Mouse (Mus musculus) WW6 (cell line): Measurements from ENCODE around the gene Slc26a11.
A peak's percentile ranks its signal among the peaks of the same experiment; 100 is the strongest.

Experiments
- DNase-seq: peaks from one replicate; pipeline ENCODE4 v3.0.0-alpha.2; 2013; ENCODE audit warnings: low read depth, low spot score

Slc26a11 gene

GRCm38 (mm10) chr11:119355443-119356385, at the start of gene Slc26a11, which contains the start of gene Sgsh:
Slc26a11 (plus strand) TSS chr11:119355557.
Sgsh (minus strand) TSS chr11:119355536.
- no peak for DNase-seq

GRCm38 (mm10) chr11:119306762-119307657, 48.3 kb upstream of the Slc26a11 start:
- DNase-seq, result no peak

GRCm38 (mm10) chr11:119307658-119307867, 47.8 kb upstream of the Slc26a11 start, which contains the start of gene Card14:
Card14 (plus strand) TSS chr11:119307768.
- no peak for DNase-seq

- no peak for DNase-seq
Measured at GRCm38 (mm10) chr11:119307916-119308315, 47.4 kb upstream of the Slc26a11 start.

- DNase-seq, result no peak
Measured at GRCm38 (mm10) chr11:119310621-119311020, 44.7 kb upstream of the Slc26a11 start.

- DNase-seq, result no peak
Measured at GRCm38 (mm10) chr11:119314252-119314936, 41.0 kb upstream of the Slc26a11 start.

GRCm38 (mm10) chr11:119316720-119317119, 38.6 kb upstream of the Slc26a11 start:
- no peak for DNase-seq

- no peak for DNase-seq
Measured at GRCm38 (mm10) chr11:119322521-119322920, 32.8 kb upstream of the Slc26a11 start.

GRCm38 (mm10) chr11:119325068-119325467, 30.3 kb upstream of the Slc26a11 start:
- no peak for DNase-seq

- no peak for DNase-seq
Measured at GRCm38 (mm10) chr11:119330592-119330991, 24.8 kb upstream of the Slc26a11 start.

GRCm38 (mm10) chr11:119331970-119332369, 23.4 kb upstream of the Slc26a11 start:
- no peak for DNase-seq

- no peak for DNase-seq
Measured at GRCm38 (mm10) chr11:119338271-119339059, 16.9 kb upstream of the Slc26a11 start.

GRCm38 (mm10) chr11:119339179-119339578, 16.2 kb upstream of the Slc26a11 start:
- DNase-seq, result no peak

- peak; percentile 45 for DNase-seq
Measured at GRCm38 (mm10) chr11:119339637-119340036, 15.7 kb upstream of the Slc26a11 start.

GRCm38 (mm10) chr11:119344178-119344577, 11.2 kb upstream of the Slc26a11 start:
- DNase-seq, result no peak

GRCm38 (mm10) chr11:119344865-119345264, 10.5 kb upstream of the Slc26a11 start:
- no peak for DNase-seq

- DNase-seq, result no peak
Measured at GRCm38 (mm10) chr11:119347125-119347524, 8.2 kb upstream of the Slc26a11 start.

GRCm38 (mm10) chr11:119352113-119352512, 3.2 kb upstream of the Slc26a11 start:
- no peak for DNase-seq

GRCm38 (mm10) chr11:119353946-119354345, 1.4 kb upstream of the Slc26a11 start:
- no peak for DNase-seq

GRCm38 (mm10) chr11:119354798-119355442, 437 bp upstream of the Slc26a11 start:
- no peak for DNase-seq
